Mouse (Mus musculus): Measurements from ENCODE around the gene Rrp1b. TPM values are rescaled to one million over a fixed set of nuclear protein-coding genes. Genes with fewer than 3 reads are reported as not detected.

Gene Rrp1b
- total RNA-seq (2021) (10 to 100 TPM in 1 of 2 experiments, 1 to 10 TPM in 1; 7.9 to 10.3 TPM), polyA plus RNA-seq (2012; rRNA removed) (4.8 and 7.7 TPM in 2 replicates)
- long read RNA-seq, result 0 reads

DNA sequence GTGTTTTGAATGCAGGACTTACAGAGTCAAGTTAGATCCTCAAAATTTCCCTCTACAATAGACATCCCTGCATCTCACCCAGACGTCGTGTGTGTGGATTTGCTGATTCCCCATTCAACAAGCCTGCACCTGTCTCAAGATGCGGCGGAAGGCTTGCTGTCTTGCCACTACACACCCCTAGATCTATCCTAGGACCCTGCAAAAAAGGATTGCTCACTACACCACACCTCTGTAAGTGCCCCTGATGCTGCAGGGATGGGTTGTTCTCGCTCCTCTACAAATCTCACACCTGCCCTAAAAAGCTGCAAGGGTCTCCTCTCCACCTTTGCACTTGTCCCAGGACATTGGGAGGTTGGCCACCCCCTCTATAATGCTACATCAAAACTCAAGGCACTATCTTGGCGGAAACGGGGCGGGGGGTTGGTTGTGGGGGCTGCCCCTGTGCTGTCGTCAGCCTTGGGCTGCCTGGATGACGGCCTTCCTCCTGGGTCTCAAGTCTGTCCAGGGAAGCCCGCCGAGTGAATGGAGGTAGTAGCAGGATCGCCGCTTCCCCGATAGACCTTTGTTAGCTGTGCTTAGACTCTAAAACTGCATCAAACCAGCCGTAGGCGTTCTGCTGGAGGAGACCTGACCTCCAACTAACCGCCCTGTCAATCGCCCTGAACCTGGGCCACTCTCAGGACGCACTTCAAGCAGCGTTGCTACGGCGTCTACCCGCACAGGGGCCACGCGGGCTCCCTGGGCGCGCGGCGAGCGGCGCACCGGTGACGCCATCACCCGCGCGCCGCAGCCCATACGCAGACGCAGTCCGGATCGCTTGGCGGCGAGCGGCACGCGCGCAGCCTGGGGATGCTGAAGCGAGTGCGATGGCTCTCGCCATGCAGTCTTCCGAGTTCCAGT is at the start of gene Rrp1b, which contains the start of gene Hsf2bp:
TSS of gene Rrp1b (plus strand) at position 492 of the 900 bp plus-strand sequence.
TSS of gene Hsf2bp (minus strand) at position 741 of the 900 bp plus-strand sequence.
- peaks cover 3% of the 10 kb centered on the region for H3K4me1 ChIP-seq (ENCODE audit: control insufficient read depth, insufficient read depth, low read length)
- H3K27me3 ChIP-seq (ENCODE audit: control insufficient read depth, insufficient read depth, low read length), result no peaks in the 10 kb centered on the region
- intact Hi-C loops (cut with DNase I), result no loop called here
- no peaks in the 10 kb centered on the region for H3K79me2 ChIP-seq (replicated peaks; ENCODE audit: control insufficient read depth, insufficient read depth, low read length)
- peak; percentile 84 for TF ChIP-seq POLR2A (IDR thresholded peaks at IDR 0.05; ENCODE audit: insufficient read depth, low read depth, low read length)
- no peak for TF ChIP-seq EP300 (IDR thresholded peaks at IDR 0.05; ENCODE audit: insufficient read depth, low read depth, low read length)
- peak within 1 kb of the TSS; percentile 87 for H3K4me3 ChIP-seq
- peak within 1 kb of the TSS; percentile 72 for H3K27ac ChIP-seq
- peak within 1 kb of the TSS; percentile 60 for H3K9ac ChIP-seq (ENCODE audit: low read depth, low read length)
- DNase-seq, result peak; percentile 81 to 82
- no peaks in the 10 kb centered on the region for H3K36me3 ChIP-seq (ENCODE audit: control insufficient read depth, insufficient read depth, low read length)
- 5% methylated on average over 52 of the region's 52 CpGs for WGBS

DNA sequence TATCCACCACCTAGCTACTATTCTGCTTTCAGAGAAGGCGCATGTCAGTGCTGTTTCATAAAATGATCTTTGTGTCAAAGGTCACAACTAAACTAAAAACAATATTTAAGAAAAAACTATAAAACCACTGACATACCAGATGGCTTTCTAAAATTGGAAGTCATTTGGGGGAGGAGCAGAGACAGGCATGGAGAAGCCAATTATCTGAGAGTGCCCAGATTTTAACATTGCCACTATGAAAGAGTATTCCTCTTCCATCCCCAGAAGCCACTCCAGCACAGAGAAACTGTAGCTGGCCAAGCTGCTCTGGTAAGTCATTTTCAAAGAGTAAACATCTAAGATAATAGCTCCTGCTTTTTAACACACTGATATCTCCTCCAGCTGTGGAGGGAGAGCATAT is 49.0 kb upstream of the Rrp1b start:
- DNase-seq, result no peak
- intact Hi-C loops (cut with DNase I), result no loop called here
- no peaks in the 10 kb centered on the region for H3K79me2 ChIP-seq (replicated peaks; ENCODE audit: control insufficient read depth, insufficient read depth, low read length)
- no peak overlapping the region for H3K9ac ChIP-seq (ENCODE audit: low read depth, low read length)
- WGBS, result 77% methylated on average over 1 of the region's 1 CpGs
- H3K4me3 ChIP-seq, result no peak overlapping the region
- H3K36me3 ChIP-seq (ENCODE audit: control insufficient read depth, insufficient read depth, low read length), result 0 out of 2 replicates have a peak, but pooled peaks cover 2% of the 10 kb centered on the region
- H3K27me3 ChIP-seq (ENCODE audit: control insufficient read depth, insufficient read depth, low read length), result no peaks in the 10 kb centered on the region
- H3K27ac ChIP-seq, result no peak overlapping the region
- peaks cover 6% of the 10 kb centered on the region for H3K4me1 ChIP-seq (ENCODE audit: control insufficient read depth, insufficient read depth, low read length)
- no peak for TF ChIP-seq EP300 (IDR thresholded peaks at IDR 0.05; ENCODE audit: insufficient read depth, low read depth, low read length)
- TF ChIP-seq POLR2A (IDR thresholded peaks at IDR 0.05; ENCODE audit: insufficient read depth, low read depth, low read length), result no peak
- TF ChIP-seq CTCF (IDR thresholded peaks at IDR 0.05), result no peak

- Histone ChIP-seq H3K27ac (no peak overlapping the region), H3K4me3 (no peak overlapping the region), H3K27me3 (ENCODE audit: control insufficient read depth, insufficient read depth, low read length) (no peaks in the 10 kb centered on the region), H3K4me1 (ENCODE audit: control insufficient read depth, insufficient read depth, low read length) (no peaks in the 10 kb centered on the region), H3K79me2 (replicated peaks; ENCODE audit: control insufficient read depth, insufficient read depth, low read length) (no peaks in the 10 kb centered on the region), H3K36me3 (ENCODE audit: control insufficient read depth, insufficient read depth, low read length) (no peaks in the 10 kb centered on the region), H3K9ac (ENCODE audit: low read depth, low read length) (no peak overlapping the region)
- intact Hi-C loops (cut with DNase I), result no loop called here
- DNase-seq, result no peak
- WGBS, result 65% methylated on average over 2 of the region's 2 CpGs
- no peak for TF ChIP-seq EP300 (IDR thresholded peaks at IDR 0.05; ENCODE audit: insufficient read depth, low read depth, low read length)
- TF ChIP-seq CTCF (IDR thresholded peaks at IDR 0.05), result no peak
- TF ChIP-seq POLR2A (IDR thresholded peaks at IDR 0.05; ENCODE audit: insufficient read depth, low read depth, low read length), result no peak
Measured at GRCm38 (mm10) chr17:31989035-31989434, 46.9 kb upstream of the Rrp1b start.

- 86% methylated on average over 2 of the region's 2 CpGs for WGBS
- no peak for TF ChIP-seq CTCF (IDR thresholded peaks at IDR 0.05)
- no peak for TF ChIP-seq POLR2A (IDR thresholded peaks at IDR 0.05; ENCODE audit: insufficient read depth, low read depth, low read length)
- no peak for TF ChIP-seq EP300 (IDR thresholded peaks at IDR 0.05; ENCODE audit: insufficient read depth, low read depth, low read length)
- Histone ChIP-seq H3K9ac (ENCODE audit: low read depth, low read length) (no peak overlapping the region), H3K4me1 (ENCODE audit: control insufficient read depth, insufficient read depth, low read length) (no peaks in the 10 kb centered on the region), H3K79me2 (replicated peaks; ENCODE audit: control insufficient read depth, insufficient read depth, low read length) (no peaks in the 10 kb centered on the region), H3K27me3 (ENCODE audit: control insufficient read depth, insufficient read depth, low read length) (no peaks in the 10 kb centered on the region), H3K4me3 (no peak overlapping the region), H3K36me3 (ENCODE audit: control insufficient read depth, insufficient read depth, low read length) (no peaks in the 10 kb centered on the region), H3K27ac (no peak overlapping the region)
- DNase-seq, result no peak
- intact Hi-C loops (cut with DNase I), result no loop called here
Measured at GRCm38 (mm10) chr17:31992004-31992403, 43.9 kb upstream of the Rrp1b start.

DNA sequence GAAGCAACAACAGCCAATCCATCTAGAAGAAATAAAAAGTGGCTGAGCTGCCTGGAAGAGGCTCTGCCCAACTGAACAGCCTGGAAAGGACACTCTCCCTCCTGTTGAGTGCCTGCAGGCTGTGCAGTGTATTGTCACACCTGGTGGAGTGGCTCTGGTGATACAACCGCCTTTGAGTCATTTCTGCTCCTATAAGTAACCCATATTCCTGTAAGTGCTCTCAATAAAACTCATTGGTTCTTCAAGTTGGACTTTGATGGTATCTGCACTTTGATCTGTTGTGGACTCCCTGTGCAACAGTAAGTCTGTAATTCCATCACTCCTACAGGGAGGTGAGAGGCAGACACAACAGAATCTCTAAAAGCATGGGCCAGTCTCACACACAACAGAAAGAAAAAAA is 42.5 kb upstream of the Rrp1b start:
- Histone ChIP-seq H3K27me3 (ENCODE audit: control insufficient read depth, insufficient read depth, low read length) (no peaks in the 10 kb centered on the region), H3K9ac (ENCODE audit: low read depth, low read length) (no peak overlapping the region), H3K27ac (no peak overlapping the region), H3K36me3 (ENCODE audit: control insufficient read depth, insufficient read depth, low read length) (no peaks in the 10 kb centered on the region), H3K79me2 (replicated peaks; ENCODE audit: control insufficient read depth, insufficient read depth, low read length) (no peaks in the 10 kb centered on the region), H3K4me3 (no peak overlapping the region), H3K4me1 (ENCODE audit: control insufficient read depth, insufficient read depth, low read length) (no peaks in the 10 kb centered on the region)
- no peak for DNase-seq
- intact Hi-C loops (cut with DNase I), result no loop called here
- no peak for TF ChIP-seq EP300 (IDR thresholded peaks at IDR 0.05; ENCODE audit: insufficient read depth, low read depth, low read length)
- TF ChIP-seq POLR2A (IDR thresholded peaks at IDR 0.05; ENCODE audit: insufficient read depth, low read depth, low read length), result no peak
- no peak for TF ChIP-seq CTCF (IDR thresholded peaks at IDR 0.05)
- 93% methylated on average over 1 of the region's 1 CpGs for WGBS

- no peak for TF ChIP-seq POLR2A (IDR thresholded peaks at IDR 0.05; ENCODE audit: insufficient read depth, low read depth, low read length)
- TF ChIP-seq EP300 (IDR thresholded peaks at IDR 0.05; ENCODE audit: insufficient read depth, low read depth, low read length), result no peak
- no peak for TF ChIP-seq CTCF (IDR thresholded peaks at IDR 0.05)
- intact Hi-C loops (cut with DNase I), result no loop called here
Measured at GRCm38 (mm10) chr17:31994132-31994531, 41.8 kb upstream of the Rrp1b start.

More at GRCm38 (mm10) chr17:31994132-31994531, 41.8 kb upstream of the Rrp1b start:
- Histone ChIP-seq H3K36me3 (ENCODE audit: control insufficient read depth, insufficient read depth, low read length) (no peaks in the 10 kb centered on the region), H3K79me2 (replicated peaks; ENCODE audit: control insufficient read depth, insufficient read depth, low read length) (no peaks in the 10 kb centered on the region), H3K27ac (no peak overlapping the region), H3K4me1 (ENCODE audit: control insufficient read depth, insufficient read depth, low read length) (no peaks in the 10 kb centered on the region), H3K9ac (ENCODE audit: low read depth, low read length) (no peak overlapping the region), H3K27me3 (ENCODE audit: control insufficient read depth, insufficient read depth, low read length) (no peaks in the 10 kb centered on the region), H3K4me3 (no peak overlapping the region)
- DNase-seq, result no peak
